Mouse (Mus musculus): ENCODE results near the gene Sf3b4. TPM values are rescaled to one million over a fixed set of nuclear protein-coding genes. Genes with fewer than 3 reads are reported as not detected.
"Not testable (repeated sequence)": the region's sequence is repeated elsewhere in the genome, so short reads cannot be mapped to it uniquely, and the experiment has no call there.

Sf3b4 gene
- polyA plus RNA-seq, 1 experiment from 2014 or later: 212 TPM

DNA sequence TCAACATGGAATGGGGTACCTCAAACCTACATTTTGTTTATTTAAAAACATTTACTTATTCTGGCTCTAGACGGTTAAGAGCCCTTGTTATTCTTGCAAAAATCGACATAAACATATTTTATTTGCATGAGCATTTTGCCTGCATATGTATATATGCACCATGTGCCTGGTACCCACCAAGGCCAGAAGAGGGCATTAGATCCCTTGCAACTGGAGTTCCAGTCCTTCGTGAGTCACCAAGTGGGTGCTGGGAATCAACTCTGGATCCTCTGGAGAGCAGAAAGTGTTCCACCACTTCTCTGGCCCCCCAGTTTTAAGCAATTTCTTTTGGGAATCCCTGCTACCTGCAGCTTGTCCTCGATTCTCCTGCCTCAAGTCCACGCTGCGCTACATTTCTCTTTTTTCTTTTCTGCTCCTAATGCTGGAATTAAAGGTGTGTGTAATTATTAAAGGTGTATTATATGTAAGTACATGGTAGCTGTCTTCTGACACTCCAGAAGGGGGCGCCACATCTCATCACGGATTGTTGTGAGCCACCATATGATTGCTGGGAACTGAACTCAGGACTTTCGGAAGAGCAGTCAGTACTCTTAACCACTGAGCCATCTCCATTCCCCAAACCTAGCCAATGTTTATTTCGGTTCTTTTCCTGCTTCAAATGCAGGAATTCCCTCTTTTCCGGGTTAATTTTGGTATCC, 23.6 kb downstream of the Sf3b4 start:
- Histone ChIP-seq H3K4me1 (ENCODE audit: control insufficient read depth, insufficient read depth, low read length) (no peaks in the 10 kb centered on the region), H3K36me3 (replicated peaks; ENCODE audit: control insufficient read depth, insufficient read depth, low read depth, low read length) (no peaks in the 10 kb centered on the region), H3K27ac (replicated peaks; ENCODE audit: low read depth, low read length) (no peak overlapping the region), H3K27me3 (ENCODE audit: control insufficient read depth, insufficient read depth, low read length) (no peaks in the 10 kb centered on the region), H3K9ac (replicated peaks; ENCODE audit: low read length) (no peak overlapping the region), H3K9me3 (replicated peaks; ENCODE audit: control insufficient read depth, low read length) (no peaks in the 10 kb centered on the region), H3K4me2 (ENCODE audit: low read depth, low read length) (no peak overlapping the region), H3K4me3 (ENCODE audit: low read depth, low read length) (no peak overlapping the region)
- no peak for DNase-seq (ENCODE audit: low spot score)
- ATAC-seq (replicated peaks; ENCODE audit: insufficient number of reproducible peaks, low FRiP score, low TSS enrichment, low read depth): no peak
- 90% methylated on average over 11 of the region's 11 CpGs for WGBS

- Histone ChIP-seq H3K36me3 (replicated peaks; ENCODE audit: control insufficient read depth, insufficient read depth, low read depth, low read length) (no peaks in the 10 kb centered on the region), H3K9me3 (replicated peaks; ENCODE audit: control insufficient read depth, low read length) (no peaks in the 10 kb centered on the region), H3K4me3 (ENCODE audit: low read depth, low read length) (peak overlapping the region; percentile 63), H3K9ac (replicated peaks; ENCODE audit: low read length) (peak overlapping the region; percentile 91), H3K4me1 (ENCODE audit: control insufficient read depth, insufficient read depth, low read length) (no peaks in the 10 kb centered on the region), H3K27me3 (ENCODE audit: control insufficient read depth, insufficient read depth, low read length) (no peaks in the 10 kb centered on the region), H3K27ac (replicated peaks; ENCODE audit: low read depth, low read length) (peak overlapping the region; percentile 90), H3K4me2 (ENCODE audit: low read depth, low read length) (peak overlapping the region; percentile 95)
- WGBS: 22% methylated on average over 27 of the region's 27 CpGs
- ATAC-seq (replicated peaks; ENCODE audit: insufficient number of reproducible peaks, low FRiP score, low TSS enrichment, low read depth): peak; percentile 46
- DNase-seq (ENCODE audit: low spot score): peak; percentile 30
Measured at GRCm38 (mm10) chr3:96196437-96197128, 24.5 kb downstream of the Sf3b4 start.

DNA sequence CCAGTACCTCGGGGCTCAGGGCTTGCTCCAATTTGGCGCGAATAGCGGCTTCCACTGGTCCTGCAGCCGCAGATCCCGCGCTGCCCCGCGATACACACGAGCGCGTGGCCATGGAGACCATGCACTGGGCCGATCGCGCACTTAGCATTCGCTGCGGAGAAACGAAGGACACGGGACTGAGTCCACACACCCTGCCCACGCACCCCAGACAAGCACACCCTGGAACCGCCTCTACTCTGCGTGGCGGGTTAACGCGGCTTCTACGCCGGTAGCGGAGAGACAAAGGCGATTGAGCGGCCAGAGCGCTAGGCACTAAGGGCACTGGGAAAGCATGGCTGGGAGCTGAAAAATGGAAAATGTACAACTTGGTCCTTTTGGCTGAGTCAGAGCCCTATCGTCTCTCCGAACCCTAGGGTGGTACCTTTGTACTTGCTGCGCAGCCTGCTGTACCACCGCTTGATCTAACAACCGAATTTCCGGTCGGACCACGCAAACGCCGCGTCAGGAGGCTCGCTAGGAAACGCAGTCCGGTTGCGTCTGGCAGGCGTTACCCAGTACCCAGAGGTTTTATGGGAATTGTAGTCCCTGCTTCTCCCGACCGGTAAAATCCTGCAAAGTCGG, 25.1 kb downstream of the Sf3b4 start:
- Histone ChIP-seq H3K4me3 (ENCODE audit: low read depth, low read length) (peak overlapping the region; percentile 63), H3K27me3 (ENCODE audit: control insufficient read depth, insufficient read depth, low read length) (no peaks in the 10 kb centered on the region), H3K36me3 (replicated peaks; ENCODE audit: control insufficient read depth, insufficient read depth, low read depth, low read length) (no peaks in the 10 kb centered on the region), H3K9me3 (replicated peaks; ENCODE audit: control insufficient read depth, low read length) (no peaks in the 10 kb centered on the region), H3K4me1 (ENCODE audit: control insufficient read depth, insufficient read depth, low read length) (no peaks in the 10 kb centered on the region), H3K4me2 (ENCODE audit: low read depth, low read length) (peak overlapping the region; percentile 95), H3K27ac (replicated peaks; ENCODE audit: low read depth, low read length) (peak overlapping the region; percentile 90), H3K9ac (replicated peaks; ENCODE audit: low read length) (peak overlapping the region; percentile 91)
- DNase-seq (ENCODE audit: low spot score) (peak; percentile 94), ATAC-seq (replicated peaks; ENCODE audit: insufficient number of reproducible peaks, low FRiP score, low TSS enrichment, low read depth) (peak; percentile 90)
- under 1% methylated on average over 50 of the region's 50 CpGs for WGBS

GRCm38 (mm10) chr3:96198181-96198580, 26.0 kb downstream of the Sf3b4 start:
- H3K36me3 ChIP-seq (replicated peaks; ENCODE audit: control insufficient read depth, insufficient read depth, low read depth, low read length): no peaks in the 10 kb centered on the region
- H3K9me3 ChIP-seq (replicated peaks; ENCODE audit: control insufficient read depth, low read length): no peaks in the 10 kb centered on the region
- ATAC-seq (replicated peaks; ENCODE audit: insufficient number of reproducible peaks, low FRiP score, low TSS enrichment, low read depth) (no peak), DNase-seq (ENCODE audit: low spot score) (no peak)
- H3K4me2 ChIP-seq (ENCODE audit: low read depth, low read length): peak overlapping the region; percentile 47
- H3K4me1 ChIP-seq (ENCODE audit: control insufficient read depth, insufficient read depth, low read length): no peaks in the 10 kb centered on the region
- H3K27me3 ChIP-seq (ENCODE audit: control insufficient read depth, insufficient read depth, low read length): no peaks in the 10 kb centered on the region
- H3K27ac ChIP-seq (replicated peaks; ENCODE audit: low read depth, low read length): no peak overlapping the region
- 0 out of 2 replicates have a peak overlapping the region, but pooled peaks have one; percentile 5 for H3K4me3 ChIP-seq (ENCODE audit: low read depth, low read length)
- WGBS: 4% methylated on average over 6 of the region's 6 CpGs
- peak overlapping the region; percentile 43 for H3K9ac ChIP-seq (replicated peaks; ENCODE audit: low read length)

DNA sequence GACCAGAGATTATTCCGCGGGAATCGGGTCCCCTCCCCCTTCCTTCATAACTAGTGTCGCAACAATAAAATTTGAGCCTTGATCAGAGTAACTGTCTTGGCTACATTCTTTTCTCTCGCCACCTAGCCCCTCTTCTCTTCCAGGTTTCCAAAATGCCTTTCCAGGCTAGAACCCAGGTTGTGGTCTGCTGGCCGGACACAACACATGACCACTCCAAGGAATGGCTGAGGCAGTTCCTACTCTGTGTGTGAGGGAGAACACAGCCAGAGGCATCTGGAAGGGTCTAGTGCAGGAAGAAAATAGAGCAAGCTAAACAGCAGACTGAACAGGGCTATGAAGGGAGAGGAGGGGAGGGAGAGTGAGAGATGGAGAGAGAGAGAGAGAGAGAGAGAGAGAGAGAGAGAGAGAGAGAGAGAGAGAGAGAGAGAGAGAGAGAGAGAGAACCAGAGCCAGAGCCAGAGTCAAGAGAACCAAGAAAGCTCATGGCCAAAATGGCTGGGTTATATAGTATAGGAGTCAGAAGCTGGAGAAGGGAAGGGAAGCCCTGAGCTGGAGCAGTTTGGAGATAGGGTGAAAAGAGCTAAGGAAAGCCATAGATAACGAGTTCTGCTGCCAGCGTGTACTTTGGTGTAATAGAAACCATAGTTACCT, 26.6 kb downstream of the Sf3b4 start:
- DNase-seq (ENCODE audit: low spot score); H3K9ac ChIP-seq (replicated peaks; ENCODE audit: low read length); H3K27ac ChIP-seq (replicated peaks; ENCODE audit: low read depth, low read length); H3K27me3 ChIP-seq (ENCODE audit: control insufficient read depth, insufficient read depth, low read length); H3K4me3 ChIP-seq (ENCODE audit: low read depth, low read length); ATAC-seq (replicated peaks; ENCODE audit: insufficient number of reproducible peaks, low FRiP score, low TSS enrichment, low read depth); H3K36me3 ChIP-seq (replicated peaks; ENCODE audit: control insufficient read depth, insufficient read depth, low read depth, low read length); H3K4me1 ChIP-seq (ENCODE audit: control insufficient read depth, insufficient read depth, low read length); H3K9me3 ChIP-seq (replicated peaks; ENCODE audit: control insufficient read depth, low read length); H3K4me2 ChIP-seq (ENCODE audit: low read depth, low read length): not testable (repeated sequence)
- 35% methylated on average over 6 of the region's 8 CpGs for WGBS

GRCm38 (mm10) chr3:96199731-96200130, 27.6 kb downstream of the Sf3b4 start:
- Histone ChIP-seq H3K4me1 (ENCODE audit: control insufficient read depth, insufficient read depth, low read length) (no peaks in the 10 kb centered on the region), H3K4me3 (ENCODE audit: low read depth, low read length) (no peak overlapping the region), H3K9ac (replicated peaks; ENCODE audit: low read length) (no peak overlapping the region), H3K27me3 (ENCODE audit: control insufficient read depth, insufficient read depth, low read length) (no peaks in the 10 kb centered on the region), H3K4me2 (ENCODE audit: low read depth, low read length) (no peak overlapping the region), H3K27ac (replicated peaks; ENCODE audit: low read depth, low read length) (no peak overlapping the region), H3K9me3 (replicated peaks; ENCODE audit: control insufficient read depth, low read length) (no peaks in the 10 kb centered on the region), H3K36me3 (replicated peaks; ENCODE audit: control insufficient read depth, insufficient read depth, low read depth, low read length) (no peaks in the 10 kb centered on the region)
- DNase-seq (ENCODE audit: low spot score) (no peak), ATAC-seq (replicated peaks; ENCODE audit: insufficient number of reproducible peaks, low FRiP score, low TSS enrichment, low read depth) (no peak)
- WGBS: 78% methylated on average over 2 of the region's 2 CpGs

- Histone ChIP-seq H3K4me1 (ENCODE audit: control insufficient read depth, insufficient read depth, low read length) (no peaks in the 10 kb centered on the region), H3K4me2 (ENCODE audit: low read depth, low read length) (no peak overlapping the region), H3K4me3 (ENCODE audit: low read depth, low read length) (no peak overlapping the region), H3K27ac (replicated peaks; ENCODE audit: low read depth, low read length) (no peak overlapping the region), H3K9me3 (replicated peaks; ENCODE audit: control insufficient read depth, low read length) (no peaks in the 10 kb centered on the region), H3K9ac (replicated peaks; ENCODE audit: low read length) (no peak overlapping the region), H3K27me3 (ENCODE audit: control insufficient read depth, insufficient read depth, low read length) (no peaks in the 10 kb centered on the region), H3K36me3 (replicated peaks; ENCODE audit: control insufficient read depth, insufficient read depth, low read depth, low read length) (no peaks in the 10 kb centered on the region)
- DNase-seq (ENCODE audit: low spot score) (no peak), ATAC-seq (replicated peaks; ENCODE audit: insufficient number of reproducible peaks, low FRiP score, low TSS enrichment, low read depth) (no peak)
- WGBS: 88% methylated on average over 3 of the region's 3 CpGs
Measured at GRCm38 (mm10) chr3:96207819-96208218, 35.7 kb downstream of the Sf3b4 start.

All from embryonic facial prominence, embryonic 11.5 days (tissue).